Mouse (Mus musculus): ENCODE measurements at regions not wholly inside any gene's neighbourhood (a gene's known extent, or its start where the extent isn't known, plus 50 kb on each side); places are given as distances from the start of the nearest gene placed in this dataset.

GRCm38 (mm10) chr15:62953215-62953941, 891.6 kb downstream of the Gsdmc2 start:
- H3K9me3 ChIP-seq (replicated peaks; ENCODE audit: control insufficient read depth, insufficient read depth, low read length, poor library complexity, severe bottlenecking), result 0 out of 2 replicates have a peak, but pooled peaks cover 2% of the 10 kb centered on the region
- no peaks in the 10 kb centered on the region for H3K36me3 ChIP-seq (ENCODE audit: control insufficient read depth, insufficient read depth, low read length, poor library complexity, severe bottlenecking)
- no peaks in the 10 kb centered on the region for H3K27me3 ChIP-seq (ENCODE audit: control insufficient read depth, insufficient read depth, low read length, poor library complexity, severe bottlenecking)
- TF ChIP-seq EP300 (IDR thresholded peaks at IDR 0.05; ENCODE audit: insufficient read depth, low read depth, low read length), result no peak
- TF ChIP-seq POLR2A (IDR thresholded peaks at IDR 0.05; ENCODE audit: insufficient read depth, low read length), result no peak
- TF ChIP-seq CTCF (IDR thresholded peaks at IDR 0.05; ENCODE audit: low read depth, low read length), result no peak
- H3K27ac ChIP-seq (ENCODE audit: insufficient read depth, low read length), result no peak overlapping the region
- H3K4me3 ChIP-seq (ENCODE audit: low read depth, low read length), result no peak overlapping the region
- H3K9ac ChIP-seq (ENCODE audit: low read depth, poor library complexity, severe bottlenecking), result no peak overlapping the region
- peaks cover 3% of the 10 kb centered on the region for H3K4me1 ChIP-seq (ENCODE audit: control insufficient read depth, insufficient read depth, low read length)

DNA sequence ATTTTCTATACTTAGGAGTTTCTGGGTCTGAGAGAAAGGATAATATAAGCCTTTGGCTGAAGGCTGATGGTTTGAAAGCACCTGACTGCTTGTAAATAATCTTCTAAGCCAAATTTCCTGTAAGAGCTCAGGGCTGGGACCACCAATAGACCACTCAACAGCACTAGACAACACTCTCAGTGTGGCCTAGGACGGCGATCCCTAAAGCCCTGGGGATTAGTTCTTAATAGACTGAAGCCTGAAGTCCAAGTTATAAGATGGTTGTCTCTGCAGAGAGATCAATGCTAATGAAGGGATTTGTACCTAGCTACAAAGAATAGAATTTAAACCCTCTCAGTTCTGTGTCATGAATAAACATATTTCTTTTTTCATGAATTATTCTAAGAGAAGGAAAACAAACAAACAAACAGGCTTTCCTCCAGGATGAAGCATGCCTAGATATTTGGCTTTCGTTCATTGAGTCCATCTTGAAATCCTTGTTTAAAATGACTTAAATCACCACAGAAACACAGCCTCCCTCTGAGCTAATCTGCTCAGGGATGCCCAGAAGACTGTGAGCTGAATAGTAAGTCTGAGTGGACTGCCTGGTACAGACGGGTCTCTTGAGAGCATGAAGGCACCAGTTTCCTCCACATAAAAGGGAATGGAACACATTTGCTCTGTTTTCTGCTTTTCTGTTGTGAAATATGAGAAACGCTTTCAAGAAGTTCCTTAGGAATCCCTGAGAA, 892.3 kb downstream of the Gsdmc2 start:
- no peaks in the 10 kb centered on the region for H3K27me3 ChIP-seq (ENCODE audit: control insufficient read depth, insufficient read depth, low read length, poor library complexity, severe bottlenecking)
- no peak overlapping the region for H3K9ac ChIP-seq (ENCODE audit: low read depth, poor library complexity, severe bottlenecking)
- H3K4me3 ChIP-seq (ENCODE audit: low read depth, low read length), result no peak overlapping the region
- no peak overlapping the region for H3K27ac ChIP-seq (ENCODE audit: insufficient read depth, low read length)
- 0 out of 2 replicates have a peak, but pooled peaks cover 2% of the 10 kb centered on the region for H3K9me3 ChIP-seq (replicated peaks; ENCODE audit: control insufficient read depth, insufficient read depth, low read length, poor library complexity, severe bottlenecking)
- H3K36me3 ChIP-seq (ENCODE audit: control insufficient read depth, insufficient read depth, low read length, poor library complexity, severe bottlenecking), result no peaks in the 10 kb centered on the region
- H3K4me1 ChIP-seq (ENCODE audit: control insufficient read depth, insufficient read depth, low read length), result no peaks in the 10 kb centered on the region
- TF ChIP-seq POLR2A (IDR thresholded peaks at IDR 0.05; ENCODE audit: insufficient read depth, low read length), result no peak
- no peak for TF ChIP-seq CTCF (IDR thresholded peaks at IDR 0.05; ENCODE audit: low read depth, low read length)
- TF ChIP-seq EP300 (IDR thresholded peaks at IDR 0.05; ENCODE audit: insufficient read depth, low read depth, low read length), result no peak

DNA sequence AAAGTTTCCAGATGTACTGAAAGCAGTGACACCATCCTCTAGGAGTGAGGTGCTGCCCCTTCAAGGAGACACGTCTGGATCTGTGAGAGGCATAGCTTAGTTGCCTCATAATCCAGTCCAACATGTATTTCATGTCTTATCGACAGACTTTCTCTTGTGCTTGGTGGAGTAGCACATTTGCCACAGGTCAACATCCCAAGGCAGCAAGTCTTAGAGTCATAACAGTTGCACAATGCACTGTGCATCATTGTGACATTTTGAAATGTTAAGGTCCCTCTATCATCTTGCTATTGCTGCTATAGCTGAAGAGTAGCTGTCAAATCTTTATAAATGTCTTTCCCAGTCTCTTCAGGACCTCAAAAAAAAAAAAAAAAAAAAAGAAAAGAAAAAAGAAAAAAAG, 905.6 kb downstream of the Gsdmc2 start:
- no peaks in the 10 kb centered on the region for H3K4me1 ChIP-seq (ENCODE audit: control insufficient read depth, insufficient read depth, low read length)

GRCm38 (mm10) chr15:62937756-62938155, 907.2 kb downstream of the Gsdmc2 start:
- no peak for TF ChIP-seq CTCF (IDR thresholded peaks at IDR 0.05; ENCODE audit: low read depth, low read length)
- no peak for TF ChIP-seq EP300 (IDR thresholded peaks at IDR 0.05; ENCODE audit: insufficient read depth, low read depth, low read length)
- no peak for TF ChIP-seq POLR2A (IDR thresholded peaks at IDR 0.05; ENCODE audit: insufficient read depth, low read length)
- Histone ChIP-seq H3K4me1 (ENCODE audit: control insufficient read depth, insufficient read depth, low read length) (no peaks in the 10 kb centered on the region), H3K9ac (ENCODE audit: low read depth, poor library complexity, severe bottlenecking) (no peak overlapping the region), H3K27ac (ENCODE audit: insufficient read depth, low read length) (no peak overlapping the region), H3K9me3 (replicated peaks; ENCODE audit: control insufficient read depth, insufficient read depth, low read length, poor library complexity, severe bottlenecking) (no peaks in the 10 kb centered on the region), H3K4me3 (ENCODE audit: low read depth, low read length) (no peak overlapping the region), H3K27me3 (ENCODE audit: control insufficient read depth, insufficient read depth, low read length, poor library complexity, severe bottlenecking) (no peaks in the 10 kb centered on the region), H3K36me3 (ENCODE audit: control insufficient read depth, insufficient read depth, low read length, poor library complexity, severe bottlenecking) (no peaks in the 10 kb centered on the region)

More for the DNA sequence above, 905.6 kb downstream of the Gsdmc2 start:
- Histone ChIP-seq H3K9ac (ENCODE audit: low read depth, poor library complexity, severe bottlenecking) (no peak overlapping the region), H3K9me3 (replicated peaks; ENCODE audit: control insufficient read depth, insufficient read depth, low read length, poor library complexity, severe bottlenecking) (no peaks in the 10 kb centered on the region), H3K27me3 (ENCODE audit: control insufficient read depth, insufficient read depth, low read length, poor library complexity, severe bottlenecking) (no peaks in the 10 kb centered on the region), H3K4me3 (ENCODE audit: low read depth, low read length) (no peak overlapping the region), H3K27ac (ENCODE audit: insufficient read depth, low read length) (no peak overlapping the region), H3K36me3 (ENCODE audit: control insufficient read depth, insufficient read depth, low read length, poor library complexity, severe bottlenecking) (no peaks in the 10 kb centered on the region)
- TF ChIP-seq POLR2A (IDR thresholded peaks at IDR 0.05; ENCODE audit: insufficient read depth, low read length) (no peak), EP300 (IDR thresholded peaks at IDR 0.05; ENCODE audit: insufficient read depth, low read depth, low read length) (no peak), CTCF (IDR thresholded peaks at IDR 0.05; ENCODE audit: low read depth, low read length) (no peak)

DNA sequence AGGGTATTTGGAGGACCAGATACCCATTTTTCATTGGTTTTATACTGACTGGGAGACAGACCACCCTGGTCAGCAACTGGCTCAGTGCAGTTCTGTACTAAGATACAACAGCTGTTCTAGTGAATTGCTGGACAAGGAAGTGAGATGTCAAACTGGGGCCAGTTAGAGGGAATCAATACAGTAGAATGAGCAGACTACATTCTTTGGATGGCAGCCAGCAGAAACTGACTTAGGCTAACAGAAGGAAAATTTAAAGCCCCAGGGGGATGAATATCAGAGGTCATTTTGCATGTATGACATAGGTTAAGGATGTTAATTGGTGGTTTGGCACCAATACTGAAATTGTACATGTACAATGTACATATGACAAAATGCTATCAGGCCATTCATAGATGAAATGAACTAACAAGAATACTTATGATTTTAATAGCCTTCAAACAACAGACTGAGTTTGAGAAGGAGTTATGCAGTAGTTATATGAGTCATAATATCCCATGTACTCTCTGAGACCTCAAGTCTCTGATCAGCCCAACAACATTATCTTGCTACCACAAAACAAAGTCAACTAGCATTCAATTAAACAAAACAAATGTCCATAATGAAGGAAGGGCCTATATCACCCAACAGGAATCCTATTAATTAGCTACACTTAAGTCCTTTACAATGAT, 910.3 kb downstream of the Gsdmc2 start:
- no peak overlapping the region for H3K4me3 ChIP-seq (ENCODE audit: low read depth, low read length)
- H3K36me3 ChIP-seq (ENCODE audit: control insufficient read depth, insufficient read depth, low read length, poor library complexity, severe bottlenecking), result no peaks in the 10 kb centered on the region
- H3K9me3 ChIP-seq (replicated peaks; ENCODE audit: control insufficient read depth, insufficient read depth, low read length, poor library complexity, severe bottlenecking), result no peaks in the 10 kb centered on the region
- H3K9ac ChIP-seq (ENCODE audit: low read depth, poor library complexity, severe bottlenecking), result no peak overlapping the region
- no peaks in the 10 kb centered on the region for H3K27me3 ChIP-seq (ENCODE audit: control insufficient read depth, insufficient read depth, low read length, poor library complexity, severe bottlenecking)
- H3K27ac ChIP-seq (ENCODE audit: insufficient read depth, low read length), result no peak overlapping the region
- no peak for TF ChIP-seq POLR2A (IDR thresholded peaks at IDR 0.05; ENCODE audit: insufficient read depth, low read length)
- TF ChIP-seq CTCF (IDR thresholded peaks at IDR 0.05; ENCODE audit: low read depth, low read length), result no peak
- TF ChIP-seq EP300 (IDR thresholded peaks at IDR 0.05; ENCODE audit: insufficient read depth, low read depth, low read length), result no peak
- H3K4me1 ChIP-seq (ENCODE audit: control insufficient read depth, insufficient read depth, low read length), result no peaks in the 10 kb centered on the region
